ENCODE assay signal across 28 mouse cellular contexts in genomic region chr9:103241206-103241605, GRCm38 (mm10). TPM values are rescaled to one million over a fixed set of nuclear protein-coding genes. Genes with fewer than 3 reads are reported as not detected.
DNase-seq lines count a peak whose midpoint lies in the region; ATAC-seq lines count a peak whose summit lies in the region.
"Had no signal": no experiment of that assay in that cellular context is flagged by ENCODE, and none has a peak within 500 bp of the region (broad histone marks: within the 10 kb centered on the region; RNA-seq: fewer than 3 reads in every experiment).

No protein-coding gene starts in this region.

- H3K36me3 ChIP-seq in kidney, embryonic 16.5 days (ENCODE audit: insufficient read depth, low read length) = no peaks in the 10 kb centered on the region
- H3K36me3 ChIP-seq in liver, embryonic 13.5 days = no peaks in the 10 kb centered on the region
- H3K36me3 ChIP-seq: embryonic facial prominence, embryonic 10.5 days; embryonic facial prominence, embryonic 15.5 days; forebrain, embryonic 12.5 days; hindbrain, embryonic 12.5 days; limb, embryonic 13.5 days had no signal

- no peak overlapping the region for H3K4me3 ChIP-seq in kidney, embryonic 16.5 days (ENCODE audit: low read length)
- H3K4me3 ChIP-seq in brown adipose tissue, adult 24 weeks (ENCODE audit: insufficient read depth, low read depth, low read length) = no peak overlapping the region
- no peak overlapping the region for H3K4me3 ChIP-seq in liver, embryonic 13.5 days (replicated peaks)
- H3K4me3 ChIP-seq: embryonic facial prominence, embryonic 10.5 days; embryonic facial prominence, embryonic 15.5 days; forebrain, embryonic 12.5 days; hindbrain, embryonic 12.5 days; limb, embryonic 13.5 days had no signal

- H3K27ac ChIP-seq in kidney, embryonic 16.5 days (ENCODE audit: low read length) = no peak overlapping the region
- H3K27ac ChIP-seq in brown adipose tissue, adult 24 weeks (replicated peaks; ENCODE audit: low read depth, low read length) = 0 out of 2 replicates have a peak overlapping the region, but pooled peaks have one; percentile 36
- H3K27ac ChIP-seq in liver, embryonic 13.5 days = peak overlapping the region; percentile 44
- H3K27ac ChIP-seq: embryonic facial prominence, embryonic 10.5 days; embryonic facial prominence, embryonic 15.5 days; forebrain, embryonic 12.5 days; hindbrain, embryonic 12.5 days; limb, embryonic 13.5 days had no signal

- 82% methylated on average over 2 of the region's 2 CpGs for WGBS in kidney, embryonic 16.5 days
- WGBS in liver, embryonic 13.5 days (ENCODE audit: insufficient replicate concordance) = 52% methylated on average over 2 of the region's 2 CpGs

- no peak for ATAC-seq in kidney, embryonic 16.5 days (ENCODE audit: low FRiP score, low TSS enrichment)
- peak; percentile 40; the same call in 1 of the 2 replicates for ATAC-seq in liver, embryonic 13.5 days (ENCODE audit: low read depth)
- ATAC-seq: CD4-positive, CD25-positive, alpha-beta regulatory T cell, adult 4 months; forebrain, postnatal 0 days; intestine, embryonic 16.5 days had no signal

- no peaks in the 10 kb centered on the region for H3K4me1 ChIP-seq in kidney, embryonic 16.5 days (ENCODE audit: insufficient read depth, low read length)
- no peaks in the 10 kb centered on the region for H3K4me1 ChIP-seq in brown adipose tissue, adult 24 weeks (ENCODE audit: control insufficient read depth, insufficient read depth, insufficient read length, low read length)
- peaks cover 20% of the 10 kb centered on the region; the same call in 1 of the 2 replicates for H3K4me1 ChIP-seq in liver, embryonic 13.5 days (replicated peaks)
- H3K4me1 ChIP-seq: embryonic facial prominence, embryonic 15.5 days; forebrain, embryonic 12.5 days; limb, embryonic 13.5 days had no signal

- H3K4me2 ChIP-seq in kidney, embryonic 16.5 days (replicated peaks; ENCODE audit: low read depth, low read length) = no peak overlapping the region
- no peak overlapping the region for H3K4me2 ChIP-seq in liver, embryonic 13.5 days
- H3K4me2 ChIP-seq: embryonic facial prominence, embryonic 15.5 days; forebrain, embryonic 12.5 days; heart, embryonic 11.5 days; hindbrain, embryonic 12.5 days; limb, embryonic 13.5 days; lung, embryonic 14.5 days had no signal

- H3K9me3 ChIP-seq in kidney, embryonic 16.5 days (ENCODE audit: low read length) = no peaks in the 10 kb centered on the region
- no peaks in the 10 kb centered on the region for H3K9me3 ChIP-seq in liver, embryonic 13.5 days (replicated peaks)
- H3K9me3 ChIP-seq: embryonic facial prominence, embryonic 10.5 days; embryonic facial prominence, embryonic 15.5 days; forebrain, embryonic 12.5 days; hindbrain, embryonic 12.5 days; limb, embryonic 13.5 days had no signal

- DNase-seq in kidney, adult 9 months = peak; percentile 23
- no peak for DNase-seq in liver, embryonic 13.5 days
- DNase-seq in yolk sac, embryonic 10.5 days (ENCODE audit: low spot score) = peak; percentile 81
- no peak for DNase-seq in gastrocnemius, adult 8-10 months (ENCODE audit: low spot score in 2 of 2)
- no peak for DNase-seq in layer of hippocampus, adult 9-10 months (ENCODE audit: low spot score)
- DNase-seq: adrenal gland, postnatal 14 days; cerebellum, adult 2 months; cerebellum, postnatal 25 days; forebrain, postnatal 0 days; gastrocnemius, postnatal 14 days; heart, adult 11 months; heart, postnatal 36 days; lung, embryonic 14.5 days; lung, postnatal 14 days; thymus, adult 2 months; thymus, postnatal 36 days had no signal

- H3K9ac ChIP-seq in kidney, embryonic 16.5 days (replicated peaks; ENCODE audit: low read length) = no peak overlapping the region
- no peak overlapping the region for H3K9ac ChIP-seq in liver, embryonic 13.5 days
- H3K9ac ChIP-seq: embryonic facial prominence, embryonic 15.5 days; forebrain, embryonic 12.5 days; forebrain, postnatal 0 days; hindbrain, embryonic 12.5 days; limb, embryonic 13.5 days; lung, embryonic 14.5 days had no signal

- H3K27me3 ChIP-seq in kidney, embryonic 16.5 days (ENCODE audit: insufficient read depth, low read length) = no peaks in the 10 kb centered on the region
- H3K27me3 ChIP-seq in liver, embryonic 13.5 days = no peaks in the 10 kb centered on the region
- H3K27me3 ChIP-seq: embryonic facial prominence, embryonic 15.5 days; forebrain, embryonic 12.5 days; hindbrain, embryonic 12.5 days; limb, embryonic 13.5 days had no signal

RNA-seq across cellular contexts. Expression of gene Trf, which starts 11.0 kb away (rescaled TPM):
- polyA plus RNA-seq in kidney, embryonic 16.5 days (2015; fragmentation: Nextera tagmentation; extraction: Ambion mirVana) = 52.0 and 65.5 TPM in 2 replicates
- 244 and 297 TPM in 2 replicates for polyA plus RNA-seq in brown adipose tissue, adult 24 weeks (2012; ENCODE audit: insufficient read depth, insufficient read length, missing spikeins)
- polyA plus RNA-seq in liver, embryonic 13.5 days (2015; fragmentation: Nextera tagmentation; extraction: Ambion mirVana) = 3,275 and 3,335 TPM in 2 replicates
- total RNA-seq in gastrocnemius, adult 8-10 months (2022) = 10 to 100 TPM in 3 of 4 experiments, 1 to 10 TPM in 1; 3.2 to 24.7 (median 18.7) TPM

RNA-seq across cellular contexts. Expression of gene Gm20425, which starts 11.1 kb away (rescaled TPM):
- polyA plus RNA-seq in kidney, embryonic 16.5 days (2015; fragmentation: Nextera tagmentation; extraction: Ambion mirVana) = 0.45 TPM in 1 of 2 replicates, not detected in the other
- polyA plus RNA-seq in brown adipose tissue, adult 24 weeks (2012; ENCODE audit: insufficient read depth, insufficient read length, missing spikeins) = 0.79 TPM in 1 of 2 replicates, not detected in the other
- 3.5 and 9.4 TPM in 2 replicates for polyA plus RNA-seq in liver, embryonic 13.5 days (2015; fragmentation: Nextera tagmentation; extraction: Ambion mirVana)
- 1 to 10 TPM; 2.0 to 6.9 (median 3.6) TPM for total RNA-seq in gastrocnemius, adult 8-10 months (2022)
- total RNA-seq: forebrain, postnatal 0 days; monocyte, adult 5-6 weeks had no signal
- polyA plus RNA-seq: brain, embryonic 14.5 days; intestine, embryonic 16.5 days; lung, embryonic 14.5 days; thymus, adult 2 months had no signal

RNA-seq across cellular contexts. Expression of gene Srprb, which starts 39.3 kb away (rescaled TPM):
- 71.6 and 76.4 TPM in 2 replicates for polyA plus RNA-seq in kidney, embryonic 16.5 days (2015; fragmentation: Nextera tagmentation; extraction: Ambion mirVana)
- polyA plus RNA-seq in brown adipose tissue, adult 24 weeks (2012; ENCODE audit: insufficient read depth, insufficient read length, missing spikeins) = 14.3 and 18.3 TPM in 2 replicates
- 23.1 and 23.5 TPM in 2 replicates for polyA plus RNA-seq in liver, embryonic 13.5 days (2015; fragmentation: Nextera tagmentation; extraction: Ambion mirVana)
- 10 to 100 TPM; 15.1 to 18.3 (median 16.9) TPM for total RNA-seq in gastrocnemius, adult 8-10 months (2022)

Comparison
In these comparisons a context has a peak if more than half of its experiments do, and no peak if none do; other contexts are left out.
1. DNase-seq: peak in kidney, adult 9 months (single experiment) and yolk sac, embryonic 10.5 days (single experiment); none in liver, embryonic 13.5 days (single experiment), gastrocnemius, adult 8-10 months (0 of 2) and layer of hippocampus, adult 9-10 months (single experiment).
2. RNA of gene Trf, which starts 11.0 kb away (polyA plus RNA-seq): 3,275 to 3,335 TPM in liver, embryonic 13.5 days; 244 to 297 TPM in brown adipose tissue, adult 24 weeks and 52.0 to 65.5 TPM in kidney, embryonic 16.5 days; every median in the first group is over 10 times any median in the second.